Mouse (Mus musculus) forebrain, embryonic 16.5 days (tissue): ENCODE data around the gene Batf. TPM values are rescaled to one million over a fixed set of nuclear protein-coding genes. Genes with fewer than 3 reads are reported as not detected.
"Not testable (repeated sequence)": the region's sequence is repeated elsewhere in the genome, so short reads cannot be mapped to it uniquely, and the experiment has no call there.

Experiments used
- ATAC-seq: fragments of 200-750 bp; cut with Nextera tagmentation; 2 replicates; pipeline ENCODE4 v1.8.0; 2017; ENCODE audit warnings: mild to moderate bottlenecking, moderate library complexity
- H3K27ac ChIP-seq: fragments of 300-500 bp; sonication (generic); 2 replicates; pipeline ENCODE4 v1.5.1; 2014; ENCODE audit warnings: low read length, control low read depth
- H3K27me3 ChIP-seq: fragments of 300-500 bp; sonication (generic); replicated peaks from 2 replicates; pipeline ENCODE4 v1.6.1; 2014; ENCODE audit warnings: low read length; ENCODE audit not compliant: control insufficient read depth, insufficient read depth
- H3K36me3 ChIP-seq: fragments of 300-500 bp; sonication (generic); 2 replicates; pipeline ENCODE4 v1.6.1; 2014; ENCODE audit not compliant: control insufficient read depth, insufficient read depth
- H3K4me1 ChIP-seq: fragments of 300-500 bp; sonication (generic); replicated peaks from 2 replicates; pipeline ENCODE4 v1.6.1; 2014; ENCODE audit warnings: low read length; ENCODE audit not compliant: control insufficient read depth, insufficient read depth
- H3K4me2 ChIP-seq: fragments of 300-500 bp; sonication (generic); 2 replicates; pipeline ENCODE4 v1.6.1; 2014; ENCODE audit warnings: mild to moderate bottlenecking, low read length, control low read depth
- H3K4me3 ChIP-seq: fragments of 300-500 bp; sonication (generic); replicated peaks from 2 replicates; pipeline ENCODE4 v1.5.1; 2014; ENCODE audit warnings: mild to moderate bottlenecking, low read length, control low read depth
- H3K9ac ChIP-seq: fragments of 300-500 bp; sonication (generic); replicated peaks from 2 replicates; pipeline ENCODE4 v1.6.1; 2014; ENCODE audit warnings: low read depth, low read length, control low read depth
- H3K9me3 ChIP-seq: fragments of 300-500 bp; sonication (generic); 2 replicates; pipeline ENCODE4 v1.6.1; 2016; ENCODE audit warnings: low read length; ENCODE audit not compliant: control insufficient read depth
- WGBS: fragments of 180-500 bp; shearing (Covaris S2); extraction: QIAGEN DNeasy Blood & Tissue Kit; methylation state at CpG from one replicate; pipeline ENCODE4 v1.1.7; 2014; 5-methylcytosine and 5-hydroxymethylcytosine counted together
- polyA plus RNA-seq: library from polyadenylated mRNA; unstranded; fragments of >200 nt; fragmentation: Nextera tagmentation; extraction: Ambion mirVana; gene quantifications from 2 replicates; pipeline ENCODE4 v1.2.1, GENCODE M21; 2015

Batf gene
- polyA plus RNA-seq, 1 experiment from 2014 or later = 0.75 TPM

- Histone ChIP-seq H3K9me3 (no peaks in the 10 kb centered on the region), H3K4me1 (no peaks in the 10 kb centered on the region), H3K27me3 (no peaks in the 10 kb centered on the region), H3K4me2 (no peak overlapping the region), H3K36me3 (no peaks in the 10 kb centered on the region), H3K9ac (no peak overlapping the region), H3K4me3 (no peak overlapping the region), H3K27ac (no peak overlapping the region)
- no peak for ATAC-seq
- 84% methylated on average over 5 of the region's 5 CpGs for WGBS
Measured at GRCm38 (mm10) chr12:85679117-85679516, 7.4 kb upstream of the Batf start.

DNA sequence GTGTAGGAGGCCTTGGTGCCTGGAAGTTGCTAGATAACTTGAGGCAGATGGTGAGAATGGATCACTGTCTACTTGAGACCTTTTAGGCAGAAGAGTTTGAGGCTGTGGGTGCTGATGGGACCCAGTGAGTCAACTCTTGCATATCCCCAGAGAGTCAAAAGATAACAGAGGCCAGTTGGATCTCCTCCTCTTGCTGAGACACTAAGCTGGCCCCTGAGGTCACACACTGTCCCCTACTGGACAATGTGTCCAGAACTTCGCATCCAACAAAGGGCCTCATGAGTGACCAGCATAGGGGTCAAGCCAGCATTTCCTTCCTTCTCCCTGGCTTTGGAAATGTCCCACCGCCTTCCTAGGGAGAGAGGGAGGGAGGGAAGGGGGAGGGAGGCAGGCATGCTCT lies 6.7 kb upstream of the Batf start:
- Histone ChIP-seq H3K4me3 (no peak overlapping the region), H3K27ac (no peak overlapping the region), H3K4me2 (no peak overlapping the region), H3K36me3 (no peaks in the 10 kb centered on the region), H3K4me1 (no peaks in the 10 kb centered on the region), H3K9ac (no peak overlapping the region), H3K27me3 (no peaks in the 10 kb centered on the region), H3K9me3 (no peaks in the 10 kb centered on the region)
- 63% methylated on average over 2 of the region's 2 CpGs for WGBS
- no peak for ATAC-seq

DNA sequence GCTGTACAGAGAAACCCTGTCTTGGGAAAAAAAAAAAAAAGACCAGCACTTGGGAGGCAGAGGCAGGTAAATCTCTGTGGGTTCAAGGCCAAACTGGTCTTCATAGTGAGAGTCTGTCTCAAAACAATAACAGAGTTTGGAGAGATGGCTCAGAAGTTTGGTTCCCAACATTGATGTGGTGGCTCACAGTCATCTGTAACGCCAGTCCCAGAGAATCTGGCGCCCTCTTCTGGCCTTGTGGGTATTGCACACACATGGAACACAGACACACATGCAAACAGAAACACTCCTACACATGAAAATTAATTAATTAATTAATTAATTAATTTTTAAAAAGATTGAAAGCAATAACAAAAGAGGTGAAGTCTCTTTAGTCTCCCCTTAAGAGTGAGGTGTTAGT lies 4.1 kb upstream of the Batf start:
- H3K4me3 ChIP-seq = no peak overlapping the region
- ATAC-seq = no peak
- H3K36me3 ChIP-seq = no peaks in the 10 kb centered on the region
- WGBS = 63% methylated on average over 2 of the region's 2 CpGs
- no peaks in the 10 kb centered on the region for H3K4me1 ChIP-seq
- no peak overlapping the region for H3K9ac ChIP-seq
- H3K27ac ChIP-seq = no peak overlapping the region
- H3K9me3 ChIP-seq = no peaks in the 10 kb centered on the region
- no peaks in the 10 kb centered on the region for H3K27me3 ChIP-seq
- H3K4me2 ChIP-seq = no peak overlapping the region

- WGBS = 87% methylated on average over 16 of the region's 16 CpGs
- no peak for ATAC-seq
- no peaks in the 10 kb centered on the region for H3K4me1 ChIP-seq
Measured at GRCm38 (mm10) chr12:85684411-85685275, 1.8 kb upstream of the Batf start.

GRCm38 (mm10) chr12:85687217-85687533 lies 706 bp downstream of the Batf start:
- no peaks in the 10 kb centered on the region for H3K36me3 ChIP-seq
- H3K9ac ChIP-seq = no peak overlapping the region
- H3K27me3 ChIP-seq = no peaks in the 10 kb centered on the region
- no peak overlapping the region for H3K4me3 ChIP-seq
- H3K9me3 ChIP-seq = no peaks in the 10 kb centered on the region
- no peak for ATAC-seq
- WGBS = 87% methylated on average over 7 of the region's 7 CpGs
- H3K4me2 ChIP-seq = no peak overlapping the region
- H3K4me1 ChIP-seq = no peaks in the 10 kb centered on the region
- no peak overlapping the region for H3K27ac ChIP-seq

More at GRCm38 (mm10) chr12:85684411-85685275, 1.8 kb upstream of the Batf start:
- no peak overlapping the region for H3K4me3 ChIP-seq
- no peaks in the 10 kb centered on the region for H3K9me3 ChIP-seq
- H3K27me3 ChIP-seq = no peaks in the 10 kb centered on the region
- no peaks in the 10 kb centered on the region for H3K36me3 ChIP-seq
- no peak overlapping the region for H3K9ac ChIP-seq
- H3K4me2 ChIP-seq = no peak overlapping the region
- no peak overlapping the region for H3K27ac ChIP-seq

- 73% methylated on average over 6 of the region's 6 CpGs for WGBS
- Histone ChIP-seq H3K36me3 (no peaks in the 10 kb centered on the region), H3K4me3 (no peak overlapping the region), H3K9ac (no peak overlapping the region), H3K4me1 (no peaks in the 10 kb centered on the region), H3K27ac (no peak overlapping the region), H3K4me2 (no peak overlapping the region), H3K27me3 (no peaks in the 10 kb centered on the region), H3K9me3 (no peaks in the 10 kb centered on the region)
- ATAC-seq = no peak
Measured at GRCm38 (mm10) chr12:85687846-85688245, 1.4 kb downstream of the Batf start.

DNA sequence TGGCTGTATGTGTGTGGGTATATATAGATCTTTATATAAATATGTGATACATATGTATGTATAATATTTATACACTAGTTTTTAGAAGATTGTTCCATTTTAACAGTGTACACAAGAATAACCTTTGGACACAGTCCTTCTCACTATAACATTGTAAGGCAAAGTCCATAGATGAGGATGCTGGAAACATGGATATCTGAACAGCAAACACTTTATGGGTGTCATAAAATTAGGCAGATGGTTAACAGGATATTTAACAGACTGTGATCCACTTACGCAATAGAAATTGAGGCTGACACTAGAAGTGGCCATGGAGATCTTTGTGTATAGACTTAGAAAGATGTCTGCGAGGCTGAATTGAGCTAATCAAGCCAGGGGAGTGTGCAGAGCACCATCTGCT lies 9.3 kb downstream of the Batf start:
- Histone ChIP-seq H3K4me1 (0 out of 2 replicates have a peak, but pooled peaks cover 3% of the 10 kb centered on the region), H3K36me3 (no peaks in the 10 kb centered on the region), H3K4me2 (no peak overlapping the region), H3K27ac (no peak overlapping the region), H3K27me3 (no peaks in the 10 kb centered on the region), H3K4me3 (no peak overlapping the region), H3K9ac (no peak overlapping the region), H3K9me3 (no peaks in the 10 kb centered on the region)
- WGBS = 90% methylated on average over 2 of the region's 2 CpGs
- no peak for ATAC-seq

DNA sequence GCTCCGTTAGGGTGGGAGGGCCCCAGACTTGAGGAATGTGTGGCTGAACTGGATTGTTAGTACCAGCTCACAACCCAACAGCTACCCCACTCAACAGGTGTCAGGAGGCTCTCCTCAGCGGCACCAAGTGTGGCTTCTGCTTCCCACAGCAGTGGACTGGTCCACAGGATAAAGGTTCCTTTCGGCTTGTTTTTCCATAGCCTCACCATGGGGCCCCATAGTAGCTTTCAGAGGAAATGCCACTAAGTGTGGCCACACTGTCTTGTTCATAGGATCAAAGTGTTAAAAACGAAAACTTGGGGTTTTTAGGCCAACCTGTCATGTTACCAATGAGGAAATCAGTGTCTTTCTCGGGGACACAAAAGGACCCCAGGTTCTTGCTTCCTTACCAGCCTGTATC lies 10.0 kb downstream of the Batf start:
- H3K9me3 ChIP-seq = no peaks in the 10 kb centered on the region
- 91% methylated on average over 5 of the region's 5 CpGs for WGBS
- no peak overlapping the region for H3K27ac ChIP-seq

GRCm38 (mm10) chr12:85698179-85698578 lies 11.7 kb downstream of the Batf start:
- H3K4me3 ChIP-seq, H3K27me3 ChIP-seq, H3K9me3 ChIP-seq, H3K36me3 ChIP-seq, H3K27ac ChIP-seq, H3K4me1 ChIP-seq, H3K9ac ChIP-seq: not testable (repeated sequence)
- H3K4me2 ChIP-seq = peak overlapping the region; percentile 19; the same call in 1 of the 2 replicates
- 29% methylated on average over 8 of the region's 37 CpGs for WGBS
- ATAC-seq = peak; percentile 77

More for the DNA sequence above, 10.0 kb downstream of the Batf start:
- 0 out of 2 replicates have a peak, but pooled peaks cover 3% of the 10 kb centered on the region for H3K4me1 ChIP-seq
- no peaks in the 10 kb centered on the region for H3K36me3 ChIP-seq
- H3K27me3 ChIP-seq = no peaks in the 10 kb centered on the region
- no peak for ATAC-seq
- no peak overlapping the region for H3K4me2 ChIP-seq
- H3K4me3 ChIP-seq = no peak overlapping the region
- no peak overlapping the region for H3K9ac ChIP-seq
